Mouse (Mus musculus) heart, embryonic 10.5 days (tissue): ENCODE measurements at regions not wholly inside any gene's neighbourhood (a gene's known extent, or its start where the extent isn't known, plus 50 kb on each side); places are given as distances from the start of the nearest gene placed in this dataset.

Experiments used
- DNase-seq: peaks from one replicate; pipeline ENCODE4 v3.0.0-alpha.2; 2017; ENCODE audit warnings: low spot score
- H3K27ac ChIP-seq: fragments of 300-500 bp; sonication (generic); 2 replicates; pipeline ENCODE4 v1.5.1; 2016; ENCODE audit warnings: mild to moderate bottlenecking
- H3K27me3 ChIP-seq: fragments of 300-500 bp; sonication (generic); 2 replicates; pipeline ENCODE4 v1.6.1; 2016; ENCODE audit warnings: mild to moderate bottlenecking; ENCODE audit not compliant: poor library complexity, insufficient read depth, severe bottlenecking
- H3K36me3 ChIP-seq: fragments of 300-500 bp; sonication (generic); 2 replicates; pipeline ENCODE4 v1.6.1; 2016; ENCODE audit warnings: mild to moderate bottlenecking, moderate library complexity
- H3K4me1 ChIP-seq: fragments of 300-500 bp; sonication (generic); 2 replicates; pipeline ENCODE4 v1.6.1; 2016; ENCODE audit warnings: mild to moderate bottlenecking
- H3K4me3 ChIP-seq: fragments of 300-500 bp; sonication (generic); 2 replicates; pipeline ENCODE4 v1.5.1; 2016; ENCODE audit warnings: mild to moderate bottlenecking, moderate library complexity
- H3K9me3 ChIP-seq: fragments of 300-500 bp; sonication (generic); 2 replicates; pipeline ENCODE4 v1.6.1; 2016; ENCODE audit warnings: mild to moderate bottlenecking, moderate library complexity
- WGBS: fragments of 180-500 bp; shearing (Covaris S2); methylation state at CpG from one replicate; pipeline ENCODE4 v1.1.7; 2016; 5-methylcytosine and 5-hydroxymethylcytosine counted together

- Histone ChIP-seq H3K9me3 (no peaks in the 10 kb centered on the region), H3K4me3 (no peak overlapping the region), H3K27ac (no peak overlapping the region), H3K36me3 (no peaks in the 10 kb centered on the region), H3K27me3 (no peaks in the 10 kb centered on the region), H3K4me1 (no peaks in the 10 kb centered on the region)
- DNase-seq, result no peak
- 74% methylated on average over 3 of the region's 3 CpGs for WGBS
These were observed 467.6 kb downstream of the Ppargc1a start for GRCm38 (mm10) chr5:51099902-51100301.

- DNase-seq, result no peak
- Histone ChIP-seq H3K27me3 (no peaks in the 10 kb centered on the region), H3K27ac (no peak overlapping the region), H3K4me3 (no peak overlapping the region), H3K9me3 (no peaks in the 10 kb centered on the region), H3K36me3 (no peaks in the 10 kb centered on the region), H3K4me1 (no peaks in the 10 kb centered on the region)
- WGBS, result 75% methylated on average over 8 of the region's 8 CpGs
These were observed 494.7 kb downstream of the Ppargc1a start for GRCm38 (mm10) chr5:51072674-51073468.

- Histone ChIP-seq H3K36me3 (no peaks in the 10 kb centered on the region), H3K9me3 (no peaks in the 10 kb centered on the region), H3K27ac (no peak overlapping the region), H3K4me1 (no peaks in the 10 kb centered on the region), H3K4me3 (no peak overlapping the region), H3K27me3 (no peaks in the 10 kb centered on the region)
- 76% methylated on average over 2 of the region's 2 CpGs for WGBS
- no peak for DNase-seq
These were observed 495.4 kb downstream of the Ppargc1a start for GRCm38 (mm10) chr5:51072146-51072545.

- no peaks in the 10 kb centered on the region for H3K27me3 ChIP-seq
- WGBS, result 69% methylated on average over 1 of the region's 1 CpGs
- H3K36me3 ChIP-seq, result no peaks in the 10 kb centered on the region
- H3K4me1 ChIP-seq, result no peaks in the 10 kb centered on the region
- DNase-seq, result no peak
- H3K27ac ChIP-seq, result no peak overlapping the region
- H3K4me3 ChIP-seq, result no peak overlapping the region
- H3K9me3 ChIP-seq, result no peaks in the 10 kb centered on the region
These were observed 497.9 kb downstream of the Ppargc1a start for GRCm38 (mm10) chr5:51069668-51070067.

GRCm38 (mm10) chr5:51045872-51046271 is 521.7 kb downstream of the Ppargc1a start:
- Histone ChIP-seq H3K27me3 (no peaks in the 10 kb centered on the region), H3K9me3 (no peaks in the 10 kb centered on the region), H3K4me1 (peaks cover 2% of the 10 kb centered on the region; the same call in 1 of the 2 replicates), H3K36me3 (no peaks in the 10 kb centered on the region), H3K4me3 (no peak overlapping the region), H3K27ac (no peak overlapping the region)
- WGBS, result 83% methylated on average over 2 of the region's 2 CpGs
- DNase-seq, result no peak

- Histone ChIP-seq H3K36me3 (no peaks in the 10 kb centered on the region), H3K4me3 (no peak overlapping the region), H3K27me3 (no peaks in the 10 kb centered on the region), H3K9me3 (no peaks in the 10 kb centered on the region), H3K4me1 (peaks cover 3% of the 10 kb centered on the region; the same call in 1 of the 2 replicates), H3K27ac (no peak overlapping the region)
- WGBS, result 78% methylated on average over 6 of the region's 6 CpGs
- DNase-seq, result no peak
These were observed 525.8 kb downstream of the Ppargc1a start for GRCm38 (mm10) chr5:51041541-51042217.

GRCm38 (mm10) chr5:51040926-51041325 is 526.6 kb downstream of the Ppargc1a start:
- Histone ChIP-seq H3K27ac (no peak overlapping the region; the same call in 1 of the 2 replicates), H3K27me3 (no peaks in the 10 kb centered on the region)
- no peak for DNase-seq

GRCm38 (mm10) chr5:51040463-51040862 is 527.1 kb downstream of the Ppargc1a start:
- Histone ChIP-seq H3K4me1 (peaks cover 3% of the 10 kb centered on the region; the same call in 1 of the 2 replicates), H3K9me3 (no peaks in the 10 kb centered on the region), H3K27ac (no peak overlapping the region), H3K36me3 (no peaks in the 10 kb centered on the region), H3K4me3 (no peak overlapping the region), H3K27me3 (no peaks in the 10 kb centered on the region)
- no peak for DNase-seq
- WGBS, result 80% methylated on average over 6 of the region's 6 CpGs

More at GRCm38 (mm10) chr5:51040926-51041325, 526.6 kb downstream of the Ppargc1a start:
- 79% methylated on average over 6 of the region's 6 CpGs for WGBS
- no peaks in the 10 kb centered on the region for H3K36me3 ChIP-seq
- H3K9me3 ChIP-seq, result no peaks in the 10 kb centered on the region
- no peak overlapping the region for H3K4me3 ChIP-seq
- H3K4me1 ChIP-seq, result peaks cover 3% of the 10 kb centered on the region; the same call in 1 of the 2 replicates

- no peaks in the 10 kb centered on the region for H3K36me3 ChIP-seq
- no peaks in the 10 kb centered on the region for H3K9me3 ChIP-seq
- H3K4me1 ChIP-seq, result peaks cover 3% of the 10 kb centered on the region; the same call in 1 of the 2 replicates
- no peaks in the 10 kb centered on the region for H3K27me3 ChIP-seq
- no peak overlapping the region for H3K4me3 ChIP-seq
- H3K27ac ChIP-seq, result no peak overlapping the region
- DNase-seq, result no peak
- 79% methylated on average over 5 of the region's 5 CpGs for WGBS
These were observed 527.8 kb downstream of the Ppargc1a start for GRCm38 (mm10) chr5:51039713-51040178.

- H3K27me3 ChIP-seq, result no peaks in the 10 kb centered on the region
- DNase-seq, result no peak
- H3K4me3 ChIP-seq, result no peak overlapping the region
- H3K36me3 ChIP-seq, result no peaks in the 10 kb centered on the region
- H3K27ac ChIP-seq, result no peak overlapping the region
- 82% methylated on average over 2 of the region's 2 CpGs for WGBS
- H3K4me1 ChIP-seq, result peaks cover 3% of the 10 kb centered on the region; the same call in 1 of the 2 replicates
- H3K9me3 ChIP-seq, result no peaks in the 10 kb centered on the region
These were observed 531.0 kb downstream of the Ppargc1a start for GRCm38 (mm10) chr5:51036450-51036990.

- no peaks in the 10 kb centered on the region for H3K4me1 ChIP-seq
- no peaks in the 10 kb centered on the region for H3K27me3 ChIP-seq
- no peak for DNase-seq
- WGBS, result 85% methylated on average over 4 of the region's 4 CpGs
- no peaks in the 10 kb centered on the region for H3K36me3 ChIP-seq
- no peak overlapping the region for H3K27ac ChIP-seq
- no peak overlapping the region for H3K4me3 ChIP-seq
- H3K9me3 ChIP-seq, result no peaks in the 10 kb centered on the region
These were observed 538.6 kb downstream of the Ppargc1a start for GRCm38 (mm10) chr5:51028966-51029365.

GRCm38 (mm10) chr5:50990822-50991537 is 576.5 kb downstream of the Ppargc1a start:
- Histone ChIP-seq H3K4me1 (no peaks in the 10 kb centered on the region), H3K27me3 (no peaks in the 10 kb centered on the region), H3K9me3 (no peaks in the 10 kb centered on the region), H3K4me3 (no peak overlapping the region), H3K36me3 (no peaks in the 10 kb centered on the region), H3K27ac (no peak overlapping the region)
- DNase-seq, result no peak
- 85% methylated on average over 2 of the region's 2 CpGs for WGBS
